Mouse (Mus musculus): ENCODE measurements around the gene Gprin3. TPM values are rescaled to one million over a fixed set of nuclear protein-coding genes. Genes with fewer than 3 reads are reported as not detected.
A peak's percentile ranks its signal among the peaks of the same experiment; 100 is the strongest.

The Gprin3 gene
- 1.3 and 1.5 TPM in 2 replicates for polyA plus RNA-seq (2015; fragmentation: Nextera tagmentation; extraction: Ambion mirVana)

- WGBS (ENCODE audit: insufficient replicate concordance) = 9% methylated on average over 30 of the region's 34 CpGs
- DNase-seq = peak; percentile 82
- Histone ChIP-seq H3K27ac (ENCODE audit: low read depth) (peak within 1 kb of the TSS; percentile 81), H3K9ac (replicated peaks) (peak within 1 kb of the TSS; percentile 74), H3K4me2 (ENCODE audit: low read depth, low read length) (peak within 1 kb of the TSS; percentile 72), H3K9me3 (ENCODE audit: low read length) (no peaks in the 10 kb centered on the region), H3K36me3 (replicated peaks; ENCODE audit: insufficient read depth, low read length) (no peaks in the 10 kb centered on the region), H3K4me3 (ENCODE audit: low read depth, low read length) (peak within 1 kb of the TSS; percentile 59), H3K27me3 (ENCODE audit: insufficient read depth, low read length) (no peaks in the 10 kb centered on the region), H3K4me1 (ENCODE audit: insufficient read depth) (peaks cover 16% of the 10 kb centered on the region; the same call in 1 of the 2 replicates)
- ATAC-seq = peak; percentile 93
- no peak for TF ChIP-seq EP300 (IDR thresholded peaks at IDR 0.05; ENCODE audit: low read depth)
- TF ChIP-seq CTCF (IDR thresholded peaks at IDR 0.05; ENCODE audit: low read depth) = no peak
These were observed at the start of gene Gprin3 for GRCm38 (mm10) chr6:59425824-59426533. Gene Gprin3 (minus strand): TSS chr6:59426294.

- Histone ChIP-seq H3K9me3 (ENCODE audit: low read length) (no peaks in the 10 kb centered on the region), H3K4me1 (ENCODE audit: insufficient read depth) (no peaks in the 10 kb centered on the region), H3K4me2 (ENCODE audit: low read depth, low read length) (no peak overlapping the region), H3K9ac (replicated peaks) (no peak overlapping the region), H3K36me3 (replicated peaks; ENCODE audit: insufficient read depth, low read length) (no peaks in the 10 kb centered on the region), H3K27me3 (ENCODE audit: insufficient read depth, low read length) (no peaks in the 10 kb centered on the region), H3K4me3 (ENCODE audit: low read depth, low read length) (no peak overlapping the region), H3K27ac (ENCODE audit: low read depth) (no peak overlapping the region)
- TF ChIP-seq CTCF (IDR thresholded peaks at IDR 0.05; ENCODE audit: low read depth) (no peak), EP300 (IDR thresholded peaks at IDR 0.05; ENCODE audit: low read depth) (no peak)
- ATAC-seq (no peak), DNase-seq (no peak)
These were observed 32.8 kb upstream of the Gprin3 start for GRCm38 (mm10) chr6:59458861-59459260.

GRCm38 (mm10) chr6:59456116-59456515, 30.0 kb upstream of the Gprin3 start:
- Histone ChIP-seq H3K4me1 (ENCODE audit: insufficient read depth) (no peaks in the 10 kb centered on the region), H3K27ac (ENCODE audit: low read depth) (no peak overlapping the region), H3K9ac (replicated peaks) (no peak overlapping the region), H3K27me3 (ENCODE audit: insufficient read depth, low read length) (no peaks in the 10 kb centered on the region), H3K36me3 (replicated peaks; ENCODE audit: insufficient read depth, low read length) (no peaks in the 10 kb centered on the region), H3K9me3 (ENCODE audit: low read length) (no peaks in the 10 kb centered on the region), H3K4me2 (ENCODE audit: low read depth, low read length) (no peak overlapping the region), H3K4me3 (ENCODE audit: low read depth, low read length) (no peak overlapping the region)
- TF ChIP-seq CTCF (IDR thresholded peaks at IDR 0.05; ENCODE audit: low read depth) (no peak), EP300 (IDR thresholded peaks at IDR 0.05; ENCODE audit: low read depth) (no peak)
- ATAC-seq = no peak; the same call in 1 of the 2 replicates
- 45% methylated on average over 1 of the region's 1 CpGs for WGBS (ENCODE audit: insufficient replicate concordance)
- DNase-seq = no peak

GRCm38 (mm10) chr6:59451348-59451747, 25.3 kb upstream of the Gprin3 start:
- H3K9ac ChIP-seq (replicated peaks) = no peak overlapping the region
- WGBS (ENCODE audit: insufficient replicate concordance) = 43% methylated on average over 3 of the region's 3 CpGs

GRCm38 (mm10) chr6:59445101-59445503, 19.0 kb upstream of the Gprin3 start:
- H3K4me2 ChIP-seq (ENCODE audit: low read depth, low read length) = no peak overlapping the region
- ATAC-seq = no peak
- H3K9me3 ChIP-seq (ENCODE audit: low read length) = no peaks in the 10 kb centered on the region
- no peaks in the 10 kb centered on the region for H3K27me3 ChIP-seq (ENCODE audit: insufficient read depth, low read length)
- no peaks in the 10 kb centered on the region for H3K4me1 ChIP-seq (ENCODE audit: insufficient read depth)
- H3K36me3 ChIP-seq (replicated peaks; ENCODE audit: insufficient read depth, low read length) = no peaks in the 10 kb centered on the region
- no peak overlapping the region for H3K4me3 ChIP-seq (ENCODE audit: low read depth, low read length)
- no peak for DNase-seq
- 57% methylated on average over 3 of the region's 3 CpGs for WGBS (ENCODE audit: insufficient replicate concordance)
- no peak overlapping the region for H3K9ac ChIP-seq (replicated peaks)
- H3K27ac ChIP-seq (ENCODE audit: low read depth) = no peak overlapping the region
- TF ChIP-seq CTCF (IDR thresholded peaks at IDR 0.05; ENCODE audit: low read depth) = no peak
- TF ChIP-seq EP300 (IDR thresholded peaks at IDR 0.05; ENCODE audit: low read depth) = no peak

More at GRCm38 (mm10) chr6:59451348-59451747, 25.3 kb upstream of the Gprin3 start:
- H3K9me3 ChIP-seq (ENCODE audit: low read length) = no peaks in the 10 kb centered on the region
- peak; percentile 51 for DNase-seq
- H3K4me2 ChIP-seq (ENCODE audit: low read depth, low read length) = no peak overlapping the region
- ATAC-seq = peak; percentile 94
- TF ChIP-seq CTCF (IDR thresholded peaks at IDR 0.05; ENCODE audit: low read depth) (no peak), EP300 (IDR thresholded peaks at IDR 0.05; ENCODE audit: low read depth) (peak; percentile 16; the same call in 1 of the 2 replicates)
- H3K36me3 ChIP-seq (replicated peaks; ENCODE audit: insufficient read depth, low read length) = no peaks in the 10 kb centered on the region
- H3K27me3 ChIP-seq (ENCODE audit: insufficient read depth, low read length) = no peaks in the 10 kb centered on the region
- no peaks in the 10 kb centered on the region for H3K4me1 ChIP-seq (ENCODE audit: insufficient read depth)
- H3K27ac ChIP-seq (ENCODE audit: low read depth) = no peak overlapping the region
- no peak overlapping the region for H3K4me3 ChIP-seq (ENCODE audit: low read depth, low read length)

GRCm38 (mm10) chr6:59435906-59436305, 9.8 kb upstream of the Gprin3 start:
- Histone ChIP-seq H3K4me1 (ENCODE audit: insufficient read depth) (no peaks in the 10 kb centered on the region), H3K9me3 (ENCODE audit: low read length) (no peaks in the 10 kb centered on the region), H3K27ac (ENCODE audit: low read depth) (no peak overlapping the region), H3K27me3 (ENCODE audit: insufficient read depth, low read length) (no peaks in the 10 kb centered on the region), H3K9ac (replicated peaks) (no peak overlapping the region), H3K4me3 (ENCODE audit: low read depth, low read length) (no peak overlapping the region), H3K36me3 (replicated peaks; ENCODE audit: insufficient read depth, low read length) (no peaks in the 10 kb centered on the region), H3K4me2 (ENCODE audit: low read depth, low read length) (no peak overlapping the region)
- TF ChIP-seq EP300 (IDR thresholded peaks at IDR 0.05; ENCODE audit: low read depth) (no peak), CTCF (IDR thresholded peaks at IDR 0.05; ENCODE audit: low read depth) (no peak)
- DNase-seq = no peak
- 41% methylated on average over 3 of the region's 3 CpGs for WGBS (ENCODE audit: insufficient replicate concordance)
- no peak for ATAC-seq
